Mouse (Mus musculus) lung, adult 2 months (tissue): ENCODE measurements around the gene P3h1.

Experiments
- CTCF ChIP-seq: fragments of 200-500 bp; IDR thresholded peaks from 2 replicates; pipeline ENCODE4 v1.5.1; 2011; ENCODE audit warnings: mild to moderate bottlenecking, low read length, control low read depth; ENCODE audit not compliant: insufficient read depth
- POLR2A ChIP-seq: fragments of 200-500 bp; IDR thresholded peaks from 2 replicates; pipeline ENCODE4 v1.6.1; 2011; ENCODE audit warnings: low read depth, mild to moderate bottlenecking, control low read depth, low read length, borderline replicate concordance; ENCODE audit errors: extremely low read depth

GRCm38 (mm10) chr4:119188060-119188785 is 44.5 kb upstream of the P3h1 start:
- TF ChIP-seq CTCF (peak; percentile 46), POLR2A (no peak)
